Mouse (Mus musculus) heart, adult 2 months (tissue): ENCODE results near the gene Hdac1. TPM values are rescaled to one million over a fixed set of nuclear protein-coding genes. Genes with fewer than 3 reads are reported as not detected.

Experiments
- DNase-seq, 2 experiments: peaks; one replicate each; pipeline ENCODE4 v3.0.0; 2021
- H3K27ac ChIP-seq: fragments of 200-600 bp; 2 replicates; pipeline ENCODE4 v1.8.1; 2022
- H3K27me3 ChIP-seq: fragments of 200-500 bp; 2 replicates; pipeline ENCODE4 v1.6.1; 2012; ENCODE audit warnings: mild to moderate bottlenecking, low read length, inconsistent platforms, mixed read lengths; ENCODE audit not compliant: control insufficient read depth, insufficient read depth
- H3K36me3 ChIP-seq: fragments of 200-500 bp; 2 replicates; pipeline ENCODE4 v1.6.1; 2012; ENCODE audit warnings: low read length, inconsistent platforms; ENCODE audit not compliant: control insufficient read depth, insufficient read depth
- H3K4me1 ChIP-seq: fragments of 200-500 bp; 2 replicates; pipeline ENCODE4 v1.6.1; 2011; ENCODE audit warnings: low read length; ENCODE audit not compliant: control insufficient read depth, insufficient read depth
- H3K4me3 ChIP-seq: fragments of 200-600 bp; 2 replicates; pipeline ENCODE4 v1.8.1; 2022
- H3K79me2 ChIP-seq: fragments of 200-500 bp; replicated peaks from 2 replicates; pipeline ENCODE4 v1.6.1; 2012; ENCODE audit warnings: mild to moderate bottlenecking, inconsistent platforms, low read length, moderate library complexity, mixed read lengths; ENCODE audit not compliant: control insufficient read depth, insufficient read depth
- H3K9ac ChIP-seq: fragments of 200-500 bp; 2 replicates; pipeline ENCODE4 v1.6.1; 2012; ENCODE audit warnings: low read depth, mild to moderate bottlenecking, control low read depth, inconsistent platforms, low read length, mixed read lengths
- CTCF ChIP-seq: fragments of 200-600 bp; IDR thresholded peaks from 2 replicates; pipeline ENCODE4 v1.8.1; 2022; ENCODE audit warnings: antibody characterized with exemption, mild to moderate bottlenecking, moderate library complexity
- EP300 ChIP-seq: fragments of 200-500 bp; IDR thresholded peaks from 2 replicates; pipeline ENCODE4 v1.6.1; 2011; ENCODE audit warnings: low read depth, low read length, control low read depth; ENCODE audit not compliant: insufficient read depth
- POLR2A ChIP-seq: fragments of 200-500 bp; IDR thresholded peaks from 2 replicates; pipeline ENCODE4 v1.6.1; 2011; ENCODE audit warnings: mild to moderate bottlenecking, low read depth, low read length, control low read depth; ENCODE audit not compliant: insufficient read depth
- WGBS: fragments of 180-500 bp; shearing (Covaris S2); methylation state at CpG from one replicate; pipeline ENCODE4 v1.1.7; 2018; 5-methylcytosine and 5-hydroxymethylcytosine counted together
- intact Hi-C: fragments of 180-260 bp; cut with DNase I; formaldehyde crosslinking; loops from one replicate; pipeline ENCODE4 v1.15.1; 2025
- microRNA-seq, 2 experiments: library from miRNA; unstranded; fragments of <30 nt; microRNA quantifications; one replicate each; pipeline ENCODE4 v1.2.0; 2021
- polyA plus RNA-seq: library from polyadenylated mRNA; depleted of rRNA; stranded (reverse); fragments of >200 nt; gene quantifications from 2 replicates; pipeline ENCODE4 v1.2.3, GENCODE M21; 2012; rRNA removed
- total RNA-seq, 2 experiments: library from RNA; stranded (reverse); gene quantifications; 2 replicates each; pipeline ENCODE4 v1.2.3; 2021

The Hdac1 gene
- total and polyA plus RNA-seq, 3 experiments = 15.7 to 17.9 (median 16.1) TPM

GRCm38 (mm10) chr4:129490972-129491880 lies 51.3 kb downstream of the Hdac1 start, which contains the start of the genes Tssk3 and Fam229a:
Gene Tssk3 (minus strand): TSS chr4:129491022.
Gene Fam229a (plus strand): TSS chr4:129491190.
- no peak for TF ChIP-seq CTCF
- TF ChIP-seq EP300 = no peak
- no peak for TF ChIP-seq POLR2A
- no peaks in the 10 kb centered on the region for H3K36me3 ChIP-seq
- peaks cover 2% of the 10 kb centered on the region for H3K27me3 ChIP-seq
- peak within 1 kb of the TSS; percentile 24; the same call in 1 of the 2 replicates for H3K9ac ChIP-seq
- peaks cover 3% of the 10 kb centered on the region; the same call in 1 of the 2 replicates for H3K4me1 ChIP-seq
- 11% methylated on average over 70 of the region's 70 CpGs for WGBS
- H3K27ac ChIP-seq = no peak within 1 kb of the TSS
- intact Hi-C loops = no loop called here
- no peaks in the 10 kb centered on the region for H3K79me2 ChIP-seq
- peak within 1 kb of the TSS; percentile 20; the same call in 1 of the 2 replicates for H3K4me3 ChIP-seq
- DNase-seq = peak in 1 of 2 experiments; percentile 28

- intact Hi-C loops = no loop called here
- no peak overlapping the region for H3K27ac ChIP-seq
- no peak for DNase-seq
- no peaks in the 10 kb centered on the region for H3K4me1 ChIP-seq
- 83% methylated on average over 1 of the region's 1 CpGs for WGBS
- no peaks in the 10 kb centered on the region for H3K79me2 ChIP-seq
- no peak overlapping the region for H3K9ac ChIP-seq
- H3K36me3 ChIP-seq = no peaks in the 10 kb centered on the region
- H3K4me3 ChIP-seq = no peak overlapping the region
- H3K27me3 ChIP-seq = no peaks in the 10 kb centered on the region
- TF ChIP-seq EP300 (no peak), CTCF (no peak), POLR2A (no peak)
Observed at GRCm38 (mm10) chr4:129481090-129481489, 61.4 kb downstream of the Hdac1 start.

DNA sequence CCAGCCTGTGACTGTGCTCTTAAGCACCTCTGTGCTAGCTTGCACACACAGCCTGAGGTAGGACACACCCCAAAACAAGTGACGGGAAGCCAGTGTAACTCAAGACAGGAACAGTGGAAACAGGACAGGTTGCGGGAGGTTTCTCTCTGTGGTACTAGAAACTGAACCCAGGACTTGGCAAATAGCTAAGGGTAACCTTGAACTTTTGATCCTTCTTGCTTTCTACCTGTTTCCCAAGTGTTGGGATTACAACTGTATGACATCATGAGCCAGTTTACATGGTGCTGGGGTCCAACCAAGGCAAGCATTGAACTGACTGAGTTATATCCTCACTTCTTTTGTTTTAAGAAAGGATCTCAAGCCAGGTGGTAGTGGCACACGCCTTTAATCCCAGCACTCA lies 62.6 kb downstream of the Hdac1 start:
- H3K27me3 ChIP-seq = no peaks in the 10 kb centered on the region
- no peak overlapping the region for H3K4me3 ChIP-seq
- TF ChIP-seq CTCF (no peak), EP300 (no peak), POLR2A (no peak)
- no peak overlapping the region for H3K9ac ChIP-seq
- WGBS = 93% methylated on average over 3 of the region's 3 CpGs
- H3K36me3 ChIP-seq = no peaks in the 10 kb centered on the region
- H3K27ac ChIP-seq = no peak overlapping the region
- no peaks in the 10 kb centered on the region for H3K4me1 ChIP-seq
- H3K79me2 ChIP-seq = no peaks in the 10 kb centered on the region
- intact Hi-C loops = no loop called here
- DNase-seq = no peak

DNA sequence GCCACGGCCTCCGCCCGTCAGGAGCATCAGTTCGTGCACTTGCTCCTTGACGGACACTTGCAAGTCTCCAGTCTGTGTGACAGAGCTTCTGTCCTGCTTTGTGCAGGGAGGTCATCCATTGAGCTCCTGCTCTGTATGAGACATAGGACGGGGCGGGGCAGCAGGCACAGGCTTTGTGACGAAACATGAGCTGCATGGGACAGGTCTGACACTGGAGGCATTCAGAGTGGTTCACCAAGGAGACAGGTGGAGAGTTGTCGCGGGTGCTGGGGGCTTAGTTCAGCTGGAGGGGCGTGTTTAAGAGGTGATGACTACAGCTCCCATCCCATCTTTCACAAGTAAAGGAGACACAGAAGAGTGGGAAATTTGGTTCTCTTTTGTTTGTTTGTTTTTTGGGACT lies 66.5 kb downstream of the Hdac1 start:
- Histone ChIP-seq H3K27me3 (no peaks in the 10 kb centered on the region), H3K36me3 (no peaks in the 10 kb centered on the region), H3K4me3 (no peak overlapping the region), H3K9ac (no peak overlapping the region), H3K79me2 (no peaks in the 10 kb centered on the region), H3K27ac (no peak overlapping the region), H3K4me1 (no peaks in the 10 kb centered on the region)
- 95% methylated on average over 11 of the region's 11 CpGs for WGBS
- TF ChIP-seq CTCF (no peak), EP300 (no peak), POLR2A (no peak)
- no peak for DNase-seq
- intact Hi-C loops = no loop called here

Small RNAs within 50 kb of the gene (microRNA-seq; reads per million reads assigned to microRNA genes)
- 0 reads per million in 2 experiments for gene Mir8119

Other genes starting within 250 kb of the Hdac1 start
- 10 to 100 TPM; 67.0 to 70.7 TPM for gene Rbbp4, start 207.3 kb downstream of the Hdac1 start, total RNA-seq
- 16.8 and 34.5 TPM in 2 replicates for gene Rbbp4, start 207.3 kb downstream of the Hdac1 start, polyA plus RNA-seq
- gene Zbtb8os, start 207.0 kb downstream of the Hdac1 start, total RNA-seq = 10 to 100 TPM; 19.5 to 27.2 TPM
- 9.1 and 13.0 TPM in 2 replicates for gene Zbtb8os, start 207.0 kb downstream of the Hdac1 start, polyA plus RNA-seq
- 1 to 10 TPM; 2.5 to 3.5 TPM for gene Zbtb8a, start 164.6 kb downstream of the Hdac1 start, total RNA-seq
- 3.2 and 5.5 TPM in 2 replicates for gene Zbtb8a, start 164.6 kb downstream of the Hdac1 start, polyA plus RNA-seq
- gene Zbtb8b, start 101.9 kb downstream of the Hdac1 start, total RNA-seq = under 1 TPM; 0.07 to 0.10 TPM
- gene Zbtb8b, start 101.9 kb downstream of the Hdac1 start, polyA plus RNA-seq = 0.08 and 0.09 TPM in 2 replicates
- gene Bsdc1, start 81.1 kb downstream of the Hdac1 start, total RNA-seq = 10 to 100 TPM; 48.8 to 50.3 TPM
- 21.3 and 25.0 TPM in 2 replicates for gene Bsdc1, start 81.1 kb downstream of the Hdac1 start, polyA plus RNA-seq
- not detected for gene Tssk3, start 51.7 kb downstream of the Hdac1 start, total RNA-seq
- gene Tssk3, start 51.7 kb downstream of the Hdac1 start, polyA plus RNA-seq = 0.14 TPM in 1 of 2 replicates, not detected in the other
- gene Fam229a, start 51.5 kb downstream of the Hdac1 start, total RNA-seq = under 1 TPM in 1 of 2 experiments, not detected in 1; 0.45 TPM
- gene Fam229a, start 51.5 kb downstream of the Hdac1 start, polyA plus RNA-seq = 0.64 TPM in 1 of 2 replicates, not detected in the other
- 1 to 10 TPM; 3.5 to 5.1 TPM for gene Marcksl1, start 29.1 kb downstream of the Hdac1 start, total RNA-seq
- gene Marcksl1, start 29.1 kb downstream of the Hdac1 start, polyA plus RNA-seq = 5.1 and 7.0 TPM in 2 replicates
- gene Lck, start 30.9 kb upstream of the Hdac1 start, total RNA-seq = 1 to 10 TPM in 1 of 2 experiments, under 1 TPM in 1; 0.84 to 1.1 TPM
- 1.6 and 3.5 TPM in 2 replicates for gene Lck, start 30.9 kb upstream of the Hdac1 start, polyA plus RNA-seq
- gene Fam167b, start 35.8 kb upstream of the Hdac1 start, total RNA-seq = under 1 TPM in 1 of 2 experiments, not detected in 1; 0.81 TPM
- 1.4 and 1.8 TPM in 2 replicates for gene Fam167b, start 35.8 kb upstream of the Hdac1 start, polyA plus RNA-seq
- 100 to 1,000 TPM; 116 to 132 TPM for gene Eif3i, start 57.9 kb upstream of the Hdac1 start, total RNA-seq
- 185 and 257 TPM in 2 replicates for gene Eif3i, start 57.9 kb upstream of the Hdac1 start, polyA plus RNA-seq
- gene Tmem234, start 58.0 kb upstream of the Hdac1 start, total RNA-seq = 10 to 100 TPM; 35.9 to 41.7 TPM
- 69.5 and 74.9 TPM in 2 replicates for gene Tmem234, start 58.0 kb upstream of the Hdac1 start, polyA plus RNA-seq
- gene Dcdc2b, start 71.5 kb upstream of the Hdac1 start, total RNA-seq = under 1 TPM; 0.39 to 0.45 TPM
- 1.7 and 3.3 TPM in 2 replicates for gene Dcdc2b, start 71.5 kb upstream of the Hdac1 start, polyA plus RNA-seq
- gene Iqcc, start 76.4 kb upstream of the Hdac1 start, total RNA-seq = 10 to 100 TPM; 13.0 to 19.7 TPM
- 24.5 and 30.9 TPM in 2 replicates for gene Iqcc, start 76.4 kb upstream of the Hdac1 start, polyA plus RNA-seq
- 10 to 100 TPM; 11.3 to 16.8 TPM for gene Ccdc28b, start 81.2 kb upstream of the Hdac1 start, total RNA-seq
- gene Ccdc28b, start 81.2 kb upstream of the Hdac1 start, polyA plus RNA-seq = 10.8 and 22.5 TPM in 2 replicates
- gene Txlna, start 98.4 kb upstream of the Hdac1 start, total RNA-seq = 10 to 100 TPM; 25.6 to 27.2 TPM
- 13.7 and 23.3 TPM in 2 replicates for gene Txlna, start 98.4 kb upstream of the Hdac1 start, polyA plus RNA-seq
- 10 to 100 TPM; 69.6 to 79.2 TPM for gene Kpna6, start 130.1 kb upstream of the Hdac1 start, total RNA-seq
- 28.2 and 57.9 TPM in 2 replicates for gene Kpna6, start 130.1 kb upstream of the Hdac1 start, polyA plus RNA-seq
- gene Tmem39b, start 154.1 kb upstream of the Hdac1 start, total RNA-seq = 1 to 10 TPM; 4.8 to 5.0 TPM
- gene Tmem39b, start 154.1 kb upstream of the Hdac1 start, polyA plus RNA-seq = 13.4 and 14.4 TPM in 2 replicates
- 10 to 100 TPM; 38.1 to 41.7 TPM for gene Khdrbs1, start 199.6 kb upstream of the Hdac1 start, total RNA-seq
- 11.4 and 11.7 TPM in 2 replicates for gene Khdrbs1, start 199.6 kb upstream of the Hdac1 start, polyA plus RNA-seq